Mouse (Mus musculus) embryonic facial prominence, embryonic 11.5 days (tissue): ENCODE measurements around the gene Wdr45. TPM values are rescaled to one million over a fixed set of nuclear protein-coding genes. Genes with fewer than 3 reads are reported as not detected.

Source experiments
- ATAC-seq: fragments of 200-750 bp; cut with Nextera tagmentation; replicated peaks from 2 replicates; pipeline ENCODE4 v1.8.0; 2017; ENCODE audit warnings: low read depth; ENCODE audit not compliant: insufficient number of reproducible peaks, low FRiP score, low TSS enrichment
- DNase-seq: peaks from one replicate; pipeline ENCODE4 v3.0.0-alpha.2; 2015; ENCODE audit warnings: low spot score
- H3K27ac ChIP-seq: fragments of 300-500 bp; sonication (generic); replicated peaks from 2 replicates; pipeline ENCODE4 v1.5.1; 2014; ENCODE audit warnings: mild to moderate bottlenecking, low read depth, low read length, control low read depth
- H3K27me3 ChIP-seq: fragments of 300-500 bp; sonication (generic); 2 replicates; pipeline ENCODE4 v1.6.1; 2014; ENCODE audit warnings: mild to moderate bottlenecking, low read length, moderate library complexity, mixed read lengths; ENCODE audit not compliant: control insufficient read depth, insufficient read depth
- H3K36me3 ChIP-seq: fragments of 300-500 bp; sonication (generic); replicated peaks from 2 replicates; pipeline ENCODE4 v1.6.1; 2014; ENCODE audit warnings: low read depth, mild to moderate bottlenecking, low read length, moderate library complexity, mixed read lengths; ENCODE audit not compliant: control insufficient read depth, insufficient read depth
- H3K4me1 ChIP-seq: fragments of 300-500 bp; sonication (generic); 2 replicates; pipeline ENCODE4 v1.6.1; 2014; ENCODE audit warnings: low read length, mixed read lengths; ENCODE audit not compliant: control insufficient read depth, insufficient read depth
- H3K4me2 ChIP-seq: fragments of 300-500 bp; sonication (generic); 2 replicates; pipeline ENCODE4 v1.6.1; 2014; ENCODE audit warnings: low read depth, mild to moderate bottlenecking, control low read depth, low read length, moderate library complexity
- H3K4me3 ChIP-seq: fragments of 300-500 bp; sonication (generic); 2 replicates; pipeline ENCODE4 v1.5.1; 2014; ENCODE audit warnings: low read depth, low read length, control low read depth
- H3K9ac ChIP-seq: fragments of 300-500 bp; sonication (generic); replicated peaks from 2 replicates; pipeline ENCODE4 v1.6.1; 2014; ENCODE audit warnings: mild to moderate bottlenecking, control low read depth, low read length
- H3K9me3 ChIP-seq: fragments of 300-500 bp; sonication (generic); replicated peaks from 2 replicates; pipeline ENCODE4 v1.6.1; 2016; ENCODE audit warnings: mild to moderate bottlenecking, low read length, inconsistent platforms, mixed read lengths; ENCODE audit not compliant: control insufficient read depth
- WGBS: fragments of 180-500 bp; shearing (Covaris S2); extraction: QIAGEN DNeasy Blood & Tissue Kit; methylation state at CpG from one replicate; pipeline ENCODE4 v1.1.7; 2014; 5-methylcytosine and 5-hydroxymethylcytosine counted together
- polyA plus RNA-seq: library from polyadenylated mRNA; unstranded; fragments of >200 nt; fragmentation: Nextera tagmentation; extraction: Ambion mirVana; gene quantifications from 2 replicates; pipeline ENCODE4 v1.2.1, GENCODE M21; 2014

The Wdr45 gene
- polyA plus RNA-seq, 1 experiment from 2014 or later, result 17.3 TPM

DNA sequence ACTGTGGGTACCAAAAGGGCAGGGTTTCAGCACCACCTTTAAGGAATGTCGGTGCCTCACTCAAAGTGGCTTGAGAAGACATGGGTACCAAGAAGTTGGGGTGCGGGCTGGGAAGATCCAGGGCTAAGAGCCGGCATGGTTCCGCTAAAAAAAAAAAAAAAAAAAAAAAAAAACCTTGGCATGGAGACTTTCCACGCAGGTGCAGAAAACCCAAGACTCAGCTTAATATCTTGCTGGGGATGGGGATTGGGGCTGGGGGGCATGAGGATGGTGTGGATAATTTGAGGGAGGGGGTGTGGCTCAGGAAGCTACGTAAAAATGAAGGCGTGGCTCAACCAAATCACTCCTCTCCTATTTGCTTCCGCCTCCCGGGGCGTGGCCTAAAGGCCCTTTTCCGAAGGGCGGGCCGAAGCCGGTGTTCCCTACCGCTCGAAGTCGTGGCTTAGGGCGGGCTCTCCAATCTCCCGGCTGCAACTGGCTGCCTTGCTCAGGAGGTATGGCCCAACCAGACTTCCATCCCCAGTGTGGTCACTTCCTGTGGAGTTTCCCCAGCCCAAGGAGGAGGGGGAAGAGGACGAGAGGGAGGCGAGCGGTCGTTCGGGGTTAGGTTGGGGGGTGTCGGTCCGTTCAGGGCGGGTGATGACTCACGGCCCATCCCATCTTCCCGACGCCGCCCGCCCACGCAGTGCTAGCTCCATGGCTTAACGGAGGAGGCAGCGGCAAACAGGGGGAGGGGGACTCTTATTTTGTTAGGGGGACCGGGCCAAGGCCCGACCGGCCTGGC is 48.2 kb downstream of the Wdr45 start, which contains the start of gene Tfe3:
Tfe3 (plus strand) TSS at position 424 of the 784 bp plus-strand sequence.
- 14% methylated on average over 33 of the region's 38 CpGs for WGBS
- H3K27me3 ChIP-seq, result no peaks in the 10 kb centered on the region
- peak; percentile 95 for ATAC-seq
- peak within 1 kb of the TSS; percentile 57 for H3K9ac ChIP-seq
- H3K4me3 ChIP-seq, result peak within 1 kb of the TSS; percentile 69
- no peak within 1 kb of the TSS for H3K27ac ChIP-seq
- peak; percentile 91 for DNase-seq
- no peaks in the 10 kb centered on the region for H3K36me3 ChIP-seq
- peak within 1 kb of the TSS; percentile 65 for H3K4me2 ChIP-seq
- no peaks in the 10 kb centered on the region for H3K4me1 ChIP-seq
- no peaks in the 10 kb centered on the region for H3K9me3 ChIP-seq

DNA sequence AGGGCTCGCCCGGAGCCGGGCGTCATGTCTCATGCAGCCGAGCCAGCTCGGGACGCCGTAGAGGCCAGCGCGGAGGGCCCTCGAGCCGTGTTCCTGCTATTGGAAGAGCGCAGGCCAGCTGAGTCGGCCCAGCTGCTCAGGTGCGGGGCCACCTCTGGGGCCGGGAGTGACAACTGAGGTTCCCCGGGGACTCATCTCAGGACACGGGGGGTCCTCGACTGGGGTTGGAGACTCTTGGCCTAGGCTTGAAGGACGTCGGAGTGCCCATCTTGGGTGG is 48.7 kb downstream of the Wdr45 start:
- peak overlapping the region; percentile 65 for H3K4me2 ChIP-seq
- H3K27ac ChIP-seq, result no peak overlapping the region
- 14% methylated on average over 21 of the region's 21 CpGs for WGBS
- no peaks in the 10 kb centered on the region for H3K9me3 ChIP-seq
- no peak for DNase-seq
- peak overlapping the region; percentile 57 for H3K9ac ChIP-seq
- no peaks in the 10 kb centered on the region for H3K27me3 ChIP-seq
- H3K4me1 ChIP-seq, result no peaks in the 10 kb centered on the region
- H3K4me3 ChIP-seq, result peak overlapping the region; percentile 69
- no peak; the same call in 1 of the 2 replicates for ATAC-seq
- no peaks in the 10 kb centered on the region; the same call in 1 of the 2 replicates for H3K36me3 ChIP-seq

GRCm38 (mm10) chrX:7763631-7764393 is 49.7 kb downstream of the Wdr45 start:
- Histone ChIP-seq H3K27me3 (no peaks in the 10 kb centered on the region), H3K36me3 (no peaks in the 10 kb centered on the region; the same call in 1 of the 2 replicates), H3K4me2 (peak overlapping the region; percentile 65), H3K4me1 (no peaks in the 10 kb centered on the region), H3K9me3 (no peaks in the 10 kb centered on the region), H3K9ac (peak overlapping the region; percentile 36; the same call in 1 of the 2 replicates), H3K27ac (no peak overlapping the region), H3K4me3 (peak overlapping the region; percentile 69)
- 0 out of 2 replicates have a peak, but pooled peaks have one; percentile 17 for ATAC-seq
- peak; percentile 17 for DNase-seq
- 12% methylated on average over 19 of the region's 22 CpGs for WGBS

DNA sequence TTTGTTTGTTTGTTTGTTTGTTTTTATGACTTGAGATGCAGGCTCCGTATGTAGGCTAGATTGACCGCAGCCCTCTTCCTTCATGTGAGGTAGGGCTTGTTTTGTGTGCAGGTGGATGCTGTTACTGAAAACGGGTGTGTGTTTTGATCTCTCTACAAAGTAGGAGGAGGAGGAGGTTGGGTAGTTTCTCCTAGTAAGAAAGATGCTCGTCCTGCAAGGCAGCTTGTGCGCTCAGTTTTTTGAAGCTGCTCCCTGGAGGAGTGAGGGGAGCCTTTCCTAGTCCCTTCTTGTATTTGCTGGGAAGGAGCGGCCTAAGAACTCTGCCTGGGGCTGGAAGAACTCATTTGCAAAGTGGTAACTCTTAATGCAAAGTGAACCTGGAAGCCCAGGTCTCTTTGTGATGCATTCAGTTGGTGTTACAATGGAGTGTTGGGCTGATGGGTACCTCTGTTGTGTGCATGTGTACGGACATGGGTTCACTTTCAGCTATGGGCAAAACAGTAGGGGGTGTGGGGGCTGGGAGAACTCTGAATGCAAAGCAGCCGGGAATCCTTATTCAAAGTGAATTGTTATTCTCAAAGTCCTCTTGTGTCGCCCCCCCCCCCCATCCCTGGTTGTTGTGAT is 50.6 kb downstream of the Wdr45 start:
- Histone ChIP-seq H3K4me1 (no peaks in the 10 kb centered on the region), H3K27ac (no peak overlapping the region), H3K4me2 (peak overlapping the region; percentile 65), H3K36me3 (no peaks in the 10 kb centered on the region; the same call in 1 of the 2 replicates), H3K27me3 (no peaks in the 10 kb centered on the region), H3K9me3 (no peaks in the 10 kb centered on the region), H3K9ac (no peak overlapping the region), H3K4me3 (no peak overlapping the region; the same call in 1 of the 2 replicates)
- WGBS, result 19% methylated on average over 9 of the region's 9 CpGs
- DNase-seq (no peak), ATAC-seq (no peak)

DNA sequence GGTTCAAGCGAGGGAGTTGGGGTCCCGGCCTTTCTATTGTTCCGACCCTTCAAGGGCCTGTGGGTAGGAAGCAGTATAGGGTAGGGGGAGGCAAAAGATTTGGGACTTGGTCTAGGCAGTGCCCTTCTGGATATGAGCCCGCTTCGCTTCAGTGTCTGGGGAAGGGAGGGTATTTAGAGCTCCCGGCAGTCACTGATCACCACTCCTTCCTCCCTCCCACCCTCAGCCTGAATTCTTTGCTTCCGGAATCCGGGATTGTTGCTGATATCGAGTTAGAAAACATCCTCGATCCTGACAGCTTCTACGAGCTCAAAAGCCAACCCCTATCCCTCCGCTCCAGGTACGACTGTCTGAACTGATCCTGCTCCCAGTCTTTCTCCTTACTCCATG is 51.1 kb downstream of the Wdr45 start:
- WGBS, result 17% methylated on average over 12 of the region's 13 CpGs
- Histone ChIP-seq H3K4me3 (0 out of 2 replicates have a peak overlapping the region, but pooled peaks have one; percentile 10), H3K4me1 (no peaks in the 10 kb centered on the region), H3K36me3 (no peaks in the 10 kb centered on the region; the same call in 1 of the 2 replicates), H3K27me3 (no peaks in the 10 kb centered on the region), H3K4me2 (peak overlapping the region; percentile 65), H3K9ac (no peak overlapping the region), H3K9me3 (no peaks in the 10 kb centered on the region), H3K27ac (no peak overlapping the region)
- no peak for DNase-seq
- ATAC-seq, result no peak

DNA sequence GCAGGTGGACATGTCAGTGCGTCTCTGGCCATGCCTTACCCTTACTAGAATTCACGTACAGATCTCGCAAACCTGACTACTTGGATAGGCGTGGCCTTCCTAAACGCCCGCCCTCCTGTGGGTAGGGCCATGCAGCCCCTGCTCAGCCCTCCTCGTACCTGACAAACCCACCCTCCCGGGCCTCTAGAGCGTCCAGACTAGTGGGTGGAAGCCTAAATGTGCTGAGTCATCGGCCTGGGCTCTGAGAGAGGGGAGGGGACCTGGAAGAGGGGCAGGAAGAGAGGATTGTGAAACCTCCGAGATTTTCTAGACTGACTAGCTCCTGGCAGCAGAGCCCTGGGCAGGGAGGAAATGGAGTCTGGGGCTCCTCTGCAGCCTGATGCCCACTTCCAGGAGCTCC is 51.6 kb downstream of the Wdr45 start:
- WGBS, result 18% methylated on average over 11 of the region's 11 CpGs
- Histone ChIP-seq H3K9me3 (no peaks in the 10 kb centered on the region), H3K27me3 (no peaks in the 10 kb centered on the region), H3K27ac (no peak overlapping the region), H3K9ac (no peak overlapping the region), H3K36me3 (no peaks in the 10 kb centered on the region; the same call in 1 of the 2 replicates), H3K4me3 (0 out of 2 replicates have a peak overlapping the region, but pooled peaks have one; percentile 10), H3K4me2 (peak overlapping the region; percentile 65; the same call in 1 of the 2 replicates), H3K4me1 (no peaks in the 10 kb centered on the region)
- ATAC-seq (0 out of 2 replicates have a peak, but pooled peaks have one; percentile 2), DNase-seq (peak; percentile 48)

DNA sequence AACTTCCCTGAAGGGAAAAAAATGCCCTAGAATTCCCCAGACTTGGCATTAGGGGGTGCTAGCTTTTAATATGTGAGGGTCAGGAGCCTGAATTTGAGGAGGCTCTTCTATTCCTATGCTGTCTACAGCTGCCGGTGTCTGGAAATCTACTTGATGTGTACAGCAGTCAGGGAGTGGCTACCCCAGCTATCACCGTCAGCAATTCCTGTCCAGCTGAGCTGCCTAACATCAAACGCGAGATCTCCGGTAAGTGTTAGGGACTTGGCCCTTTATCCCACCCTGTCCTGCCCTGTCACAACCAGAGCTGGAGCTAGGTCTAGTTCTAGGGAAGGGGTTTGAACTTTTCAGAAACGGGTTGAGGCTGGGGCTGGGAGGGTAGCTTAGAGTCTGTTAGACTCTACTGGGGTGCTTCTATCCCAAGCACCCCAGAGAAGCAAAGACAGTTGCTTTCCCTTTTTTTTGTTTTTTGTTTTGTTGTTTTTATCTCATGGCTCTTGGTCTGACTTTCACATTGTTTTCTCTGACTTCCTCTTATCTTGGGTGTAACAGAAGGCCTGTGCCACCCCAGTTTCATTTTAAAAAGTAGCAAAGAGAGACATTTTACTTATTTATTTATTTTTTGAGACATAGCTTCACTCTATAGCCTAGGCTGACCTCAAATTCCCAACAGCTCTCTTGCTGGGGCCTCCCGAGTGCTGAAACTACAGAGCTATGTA is 55.3 kb downstream of the Wdr45 start:
- H3K4me3 ChIP-seq, result no peak overlapping the region

More for the DNA sequence above, 55.3 kb downstream of the Wdr45 start:
- no peak overlapping the region for H3K4me2 ChIP-seq
- no peak overlapping the region for H3K9ac ChIP-seq
- no peak overlapping the region for H3K27ac ChIP-seq
- ATAC-seq (no peak), DNase-seq (no peak)
- no peaks in the 10 kb centered on the region for H3K4me1 ChIP-seq
- no peaks in the 10 kb centered on the region for H3K27me3 ChIP-seq
- H3K36me3 ChIP-seq, result no peaks in the 10 kb centered on the region; the same call in 1 of the 2 replicates
- 93% methylated on average over 7 of the region's 7 CpGs for WGBS
- no peaks in the 10 kb centered on the region for H3K9me3 ChIP-seq
